Mouse (Mus musculus): ENCODE measurements around the gene Hectd2. TPM values are rescaled to one million over a fixed set of nuclear protein-coding genes. Genes with fewer than 3 reads are reported as not detected.

Gene Hectd2
- polyA plus RNA-seq, 1 experiment from 2014 or later, result 2.4 TPM

GRCm38 (mm10) chr19:36634771-36635170 is 80.3 kb downstream of the Hectd2 start:
- H3K4me3 ChIP-seq (replicated peaks; ENCODE audit: low read depth, low read length), result no peak overlapping the region
- no peak overlapping the region for H3K27ac ChIP-seq
- ATAC-seq (replicated peaks; ENCODE audit: low FRiP score, low read depth), result no peak
- H3K27me3 ChIP-seq (ENCODE audit: insufficient read depth, low read length), result no peaks in the 10 kb centered on the region
- no peak for DNase-seq (ENCODE audit: low spot score)
- no peak overlapping the region for H3K4me2 ChIP-seq (ENCODE audit: low read length)
- no peak overlapping the region for H3K9ac ChIP-seq (ENCODE audit: low read depth, low read length)
- no peaks in the 10 kb centered on the region for H3K9me3 ChIP-seq (replicated peaks; ENCODE audit: low read length)
- TF ChIP-seq CTCF (IDR thresholded peaks at IDR 0.05; ENCODE audit: low read depth), result no peak
- H3K36me3 ChIP-seq (ENCODE audit: insufficient read depth, low read length), result no peaks in the 10 kb centered on the region
- H3K4me1 ChIP-seq (replicated peaks; ENCODE audit: insufficient read depth, low read length), result no peaks in the 10 kb centered on the region
- WGBS, result 92% methylated on average over 7 of the region's 7 CpGs

- WGBS, result 87% methylated on average over 3 of the region's 3 CpGs
- no peak overlapping the region for H3K4me3 ChIP-seq (replicated peaks; ENCODE audit: low read depth, low read length)
- no peak overlapping the region for H3K4me2 ChIP-seq (ENCODE audit: low read length)
- H3K9ac ChIP-seq (ENCODE audit: low read depth, low read length), result no peak overlapping the region
- no peaks in the 10 kb centered on the region for H3K4me1 ChIP-seq (replicated peaks; ENCODE audit: insufficient read depth, low read length)
- H3K36me3 ChIP-seq (ENCODE audit: insufficient read depth, low read length), result no peaks in the 10 kb centered on the region
- no peaks in the 10 kb centered on the region for H3K9me3 ChIP-seq (replicated peaks; ENCODE audit: low read length)
- no peak overlapping the region for H3K27ac ChIP-seq
- no peaks in the 10 kb centered on the region for H3K27me3 ChIP-seq (ENCODE audit: insufficient read depth, low read length)
- DNase-seq (ENCODE audit: low spot score), result no peak
- no peak for ATAC-seq (replicated peaks; ENCODE audit: low FRiP score, low read depth)
- TF ChIP-seq CTCF (IDR thresholded peaks at IDR 0.05; ENCODE audit: low read depth), result no peak
Observed at GRCm38 (mm10) chr19:36637223-36637622, 82.8 kb downstream of the Hectd2 start.

GRCm38 (mm10) chr19:36637948-36638587 is 83.6 kb downstream of the Hectd2 start:
- H3K4me2 ChIP-seq (ENCODE audit: low read length), result no peak overlapping the region
- WGBS, result 67% methylated on average over 7 of the region's 7 CpGs
- no peak overlapping the region for H3K9ac ChIP-seq (ENCODE audit: low read depth, low read length)
- ATAC-seq (replicated peaks; ENCODE audit: low FRiP score, low read depth) (no peak), DNase-seq (ENCODE audit: low spot score) (no peak)
- no peak overlapping the region for H3K4me3 ChIP-seq (replicated peaks; ENCODE audit: low read depth, low read length)
- no peaks in the 10 kb centered on the region for H3K36me3 ChIP-seq (ENCODE audit: insufficient read depth, low read length)
- TF ChIP-seq CTCF (IDR thresholded peaks at IDR 0.05; ENCODE audit: low read depth), result no peak
- no peaks in the 10 kb centered on the region; the same call in 1 of the 2 replicates for H3K9me3 ChIP-seq (replicated peaks; ENCODE audit: low read length)
- H3K27ac ChIP-seq, result no peak overlapping the region
- H3K4me1 ChIP-seq (replicated peaks; ENCODE audit: insufficient read depth, low read length), result no peaks in the 10 kb centered on the region
- no peaks in the 10 kb centered on the region for H3K27me3 ChIP-seq (ENCODE audit: insufficient read depth, low read length)

- TF ChIP-seq CTCF (IDR thresholded peaks at IDR 0.05; ENCODE audit: low read depth), result no peak
- Histone ChIP-seq H3K36me3 (ENCODE audit: insufficient read depth, low read length) (no peaks in the 10 kb centered on the region), H3K9me3 (replicated peaks; ENCODE audit: low read length) (no peaks in the 10 kb centered on the region; the same call in 1 of the 2 replicates), H3K9ac (ENCODE audit: low read depth, low read length) (no peak overlapping the region), H3K27ac (no peak overlapping the region), H3K4me3 (replicated peaks; ENCODE audit: low read depth, low read length) (no peak overlapping the region), H3K4me2 (ENCODE audit: low read length) (no peak overlapping the region), H3K4me1 (replicated peaks; ENCODE audit: insufficient read depth, low read length) (no peaks in the 10 kb centered on the region), H3K27me3 (ENCODE audit: insufficient read depth, low read length) (no peaks in the 10 kb centered on the region)
- no peak for ATAC-seq (replicated peaks; ENCODE audit: low FRiP score, low read depth)
- no peak for DNase-seq (ENCODE audit: low spot score)
- 84% methylated on average over 9 of the region's 9 CpGs for WGBS
Observed at GRCm38 (mm10) chr19:36639072-36639471, 84.6 kb downstream of the Hectd2 start.

DNA sequence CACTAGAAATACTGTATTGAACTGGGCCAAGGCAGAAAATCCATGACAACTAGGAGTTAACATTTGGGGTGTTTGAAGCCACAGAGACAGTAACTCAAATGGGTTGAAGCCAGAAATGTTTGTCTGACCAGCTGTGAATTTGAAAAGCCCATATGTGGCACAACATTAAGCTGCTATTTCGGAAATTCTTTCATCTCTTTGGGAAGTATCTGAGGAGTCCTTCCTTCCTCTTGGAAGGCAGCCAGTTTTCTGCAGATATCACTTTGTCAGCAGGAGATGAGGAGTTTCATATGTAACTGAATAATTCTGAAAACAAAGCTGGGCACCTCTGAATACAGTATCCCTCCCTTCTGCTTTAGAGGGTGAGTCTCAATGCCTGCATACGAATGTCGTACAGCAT is 86.7 kb downstream of the Hectd2 start:
- H3K4me3 ChIP-seq (replicated peaks; ENCODE audit: low read depth, low read length), result no peak overlapping the region
- no peaks in the 10 kb centered on the region for H3K36me3 ChIP-seq (ENCODE audit: insufficient read depth, low read length)
- DNase-seq (ENCODE audit: low spot score), result peak; percentile 46
- H3K4me2 ChIP-seq (ENCODE audit: low read length), result no peak overlapping the region
- no peaks in the 10 kb centered on the region for H3K27me3 ChIP-seq (ENCODE audit: insufficient read depth, low read length)
- 0 out of 2 replicates have a peak, but pooled peaks cover 3% of the 10 kb centered on the region for H3K4me1 ChIP-seq (replicated peaks; ENCODE audit: insufficient read depth, low read length)
- ATAC-seq (replicated peaks; ENCODE audit: low FRiP score, low read depth), result no peak
- H3K9ac ChIP-seq (ENCODE audit: low read depth, low read length), result no peak overlapping the region
- H3K27ac ChIP-seq, result no peak overlapping the region
- no peaks in the 10 kb centered on the region; the same call in 1 of the 2 replicates for H3K9me3 ChIP-seq (replicated peaks; ENCODE audit: low read length)
- 63% methylated on average over 3 of the region's 3 CpGs for WGBS
- TF ChIP-seq CTCF (IDR thresholded peaks at IDR 0.05; ENCODE audit: low read depth), result no peak

- no peak overlapping the region for H3K9ac ChIP-seq (ENCODE audit: low read depth, low read length)
- ATAC-seq (replicated peaks; ENCODE audit: low FRiP score, low read depth), result no peak
- H3K36me3 ChIP-seq (ENCODE audit: insufficient read depth, low read length), result no peaks in the 10 kb centered on the region
- 81% methylated on average over 6 of the region's 6 CpGs for WGBS
- H3K27me3 ChIP-seq (ENCODE audit: insufficient read depth, low read length), result no peaks in the 10 kb centered on the region
- H3K27ac ChIP-seq, result no peak overlapping the region
- H3K4me3 ChIP-seq (replicated peaks; ENCODE audit: low read depth, low read length), result no peak overlapping the region
- 0 out of 2 replicates have a peak, but pooled peaks cover 3% of the 10 kb centered on the region for H3K4me1 ChIP-seq (replicated peaks; ENCODE audit: insufficient read depth, low read length)
- TF ChIP-seq CTCF (IDR thresholded peaks at IDR 0.05; ENCODE audit: low read depth), result no peak
- no peaks in the 10 kb centered on the region; the same call in 1 of the 2 replicates for H3K9me3 ChIP-seq (replicated peaks; ENCODE audit: low read length)
- no peak overlapping the region for H3K4me2 ChIP-seq (ENCODE audit: low read length)
- DNase-seq (ENCODE audit: low spot score), result peak; percentile 39
Observed at GRCm38 (mm10) chr19:36645308-36645889, 91.0 kb downstream of the Hectd2 start.
